Mouse (Mus musculus) megakaryocyte, embryonic 14.5 days (primary cell): ENCODE measurements at regions not wholly inside any gene's neighbourhood (a gene's known extent, or its start where the extent isn't known, plus 50 kb on each side); places are given as distances from the start of the nearest gene placed in this dataset.

ENCODE experiments used
- H3K27me3 ChIP-seq: replicated peaks from 2 replicates; pipeline ENCODE3; 2012; ENCODE audit warnings: inconsistent platforms
- H3K36me3 ChIP-seq: replicated peaks from 2 replicates; pipeline ENCODE3; 2012; ENCODE audit warnings: low read length, inconsistent platforms, mixed read lengths
- H3K4me1 ChIP-seq: 2 replicates; pipeline ENCODE4 v1.6.1; 2012; ENCODE audit warnings: inconsistent platforms
- H3K4me3 ChIP-seq: replicated peaks from 2 replicates; pipeline ENCODE3; 2012; ENCODE audit warnings: moderate library complexity, mild to moderate bottlenecking, inconsistent platforms
- H3K9me3 ChIP-seq: 2 replicates; pipeline ENCODE4 v1.6.1; 2012; ENCODE audit warnings: inconsistent platforms
- FLI1 ChIP-seq: IDR thresholded peaks from 2 replicates; pipeline ENCODE4 v1.6.1; 2012; ENCODE audit warnings: low read length, inconsistent platforms, mixed read lengths
- GATA1 ChIP-seq: IDR thresholded peaks from 3 replicates; pipeline ENCODE4 v1.6.1; 2012; ENCODE audit warnings: mixed read lengths, low read length, inconsistent platforms, borderline replicate concordance

DNA sequence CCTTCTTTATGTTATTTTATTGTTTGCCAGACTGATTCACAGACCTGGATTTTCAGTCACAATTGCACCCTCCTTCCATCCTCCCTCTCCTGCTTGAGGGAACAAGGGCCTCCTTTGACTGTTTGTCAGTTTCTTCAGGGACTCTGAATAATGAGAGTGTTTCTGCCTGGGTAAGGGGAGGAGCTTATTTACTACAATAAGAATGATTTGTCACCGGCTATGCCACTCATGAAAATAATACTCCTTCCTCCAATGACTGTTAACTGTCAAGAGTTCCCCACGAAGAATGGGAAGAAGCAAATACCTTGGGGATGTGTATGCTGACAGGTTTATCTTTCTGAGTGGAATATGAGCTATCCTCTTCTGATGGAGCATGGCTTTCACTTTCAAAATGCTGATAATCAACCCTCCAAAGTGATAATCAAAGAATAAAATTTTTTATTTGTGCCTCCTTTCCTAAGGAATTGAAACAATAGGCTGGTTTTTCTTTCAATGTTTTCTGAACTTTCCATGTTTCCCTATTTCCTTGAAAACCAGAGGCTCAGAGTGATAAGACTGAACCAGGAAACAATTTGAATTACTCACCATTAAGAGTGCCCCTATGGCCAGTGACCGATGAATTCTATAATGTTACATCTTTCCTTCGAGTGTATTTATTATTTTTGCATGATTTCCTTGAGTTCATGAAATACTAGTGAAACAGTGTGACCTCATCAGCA, 269.3 kb upstream of the Klf6 start:
- Histone ChIP-seq H3K4me1 (peaks cover 31% of the 10 kb centered on the region), H3K36me3 (peaks cover 2% of the 10 kb centered on the region), H3K9me3 (no peaks in the 10 kb centered on the region), H3K4me3 (peak overlapping the region; percentile 85), H3K27me3 (no peaks in the 10 kb centered on the region)
- TF ChIP-seq GATA1 (no peak), FLI1 (no peak)

DNA sequence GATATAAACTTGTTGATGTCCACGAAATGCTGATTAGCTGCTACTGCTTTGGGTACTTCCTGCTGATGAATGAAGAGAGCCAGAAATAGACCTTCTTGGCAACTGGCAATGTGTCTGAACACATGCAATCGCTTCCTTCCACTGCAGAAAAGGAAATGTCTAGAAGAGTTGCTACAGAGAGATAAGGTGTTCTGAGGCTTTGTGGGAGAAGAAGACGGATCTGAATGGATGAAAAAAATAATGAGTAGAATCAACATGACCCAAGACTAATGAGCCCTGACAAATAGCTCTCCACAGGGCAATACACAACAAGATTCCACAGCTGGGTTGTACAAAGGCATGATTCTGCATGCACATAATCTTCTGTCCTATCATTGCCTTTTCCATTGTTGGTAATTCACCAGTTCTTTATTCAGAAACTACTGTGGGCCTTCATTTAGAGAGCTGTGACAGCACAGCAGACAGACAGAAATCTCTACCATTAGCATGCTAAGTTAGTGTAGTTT, 268.7 kb upstream of the Klf6 start:
- no peaks in the 10 kb centered on the region for H3K9me3 ChIP-seq
- no peaks in the 10 kb centered on the region for H3K27me3 ChIP-seq
- peaks cover 31% of the 10 kb centered on the region for H3K4me1 ChIP-seq
- peak overlapping the region; percentile 85 for H3K4me3 ChIP-seq
- H3K36me3 ChIP-seq: peaks cover 2% of the 10 kb centered on the region
- TF ChIP-seq GATA1: peak; percentile 92; the same call in 2 of the 3 replicates
- TF ChIP-seq FLI1: peak; percentile 63; the same call in 1 of the 2 replicates

DNA sequence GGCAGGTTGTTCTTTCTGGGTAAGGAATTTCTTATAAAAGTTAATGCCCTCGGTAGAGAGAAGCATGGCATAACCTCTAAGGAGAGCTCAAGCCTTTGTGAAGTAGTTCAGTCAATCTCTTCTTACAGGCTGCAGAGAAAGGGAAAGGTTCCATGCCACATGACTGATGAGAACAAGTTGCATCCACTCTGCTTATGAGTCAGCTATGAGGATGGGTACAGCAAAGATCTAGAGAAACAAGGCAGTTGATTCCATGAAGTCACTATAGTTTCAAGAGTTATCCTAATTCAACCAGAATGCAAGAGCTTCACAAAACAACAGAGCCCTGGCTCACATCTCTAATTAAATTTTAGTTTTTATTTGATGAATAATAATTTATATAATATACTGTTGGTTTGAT, 259.6 kb upstream of the Klf6 start:
- Histone ChIP-seq H3K4me1 (peaks cover 39% of the 10 kb centered on the region), H3K9me3 (no peaks in the 10 kb centered on the region), H3K36me3 (no peaks in the 10 kb centered on the region), H3K4me3 (no peak overlapping the region), H3K27me3 (no peaks in the 10 kb centered on the region)
- TF ChIP-seq GATA1: no peak
- TF ChIP-seq FLI1: no peak

DNA sequence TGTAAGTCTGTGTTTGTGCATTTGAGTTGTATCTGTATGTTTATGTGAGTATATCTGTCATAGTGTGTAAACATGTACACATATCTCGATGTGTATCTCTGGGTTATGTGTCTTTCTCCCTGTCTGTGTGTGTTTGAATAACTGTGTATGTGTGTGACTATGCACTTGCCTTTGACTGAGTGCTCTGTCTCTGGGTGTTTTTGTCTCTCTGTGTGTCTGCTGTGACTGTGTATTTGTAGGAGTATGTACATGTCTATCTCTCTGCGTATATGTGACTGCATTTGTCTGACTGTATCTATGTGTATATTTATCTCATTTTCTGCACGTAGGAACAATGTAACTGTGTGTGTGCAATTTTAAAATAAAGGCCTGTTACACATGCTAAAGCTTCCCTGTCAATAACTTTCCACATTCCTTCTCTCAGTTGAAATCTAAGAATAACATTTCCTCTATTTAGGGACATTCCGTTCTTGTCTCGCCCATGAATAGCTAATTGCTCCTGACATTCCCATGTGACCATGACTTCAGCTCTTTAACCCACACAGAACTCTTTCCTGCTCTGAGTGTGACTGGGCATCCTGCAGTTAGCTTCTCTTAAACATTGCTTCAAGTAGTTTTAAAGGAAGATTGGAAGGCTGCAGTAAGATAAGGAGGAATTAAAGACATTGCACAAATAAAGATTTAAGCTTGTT, 257.2 kb upstream of the Klf6 start:
- Histone ChIP-seq H3K36me3 (no peaks in the 10 kb centered on the region), H3K4me1 (peaks cover 42% of the 10 kb centered on the region), H3K4me3 (no peak overlapping the region), H3K9me3 (no peaks in the 10 kb centered on the region), H3K27me3 (no peaks in the 10 kb centered on the region)
- no peak for TF ChIP-seq FLI1
- TF ChIP-seq GATA1: no peak

DNA sequence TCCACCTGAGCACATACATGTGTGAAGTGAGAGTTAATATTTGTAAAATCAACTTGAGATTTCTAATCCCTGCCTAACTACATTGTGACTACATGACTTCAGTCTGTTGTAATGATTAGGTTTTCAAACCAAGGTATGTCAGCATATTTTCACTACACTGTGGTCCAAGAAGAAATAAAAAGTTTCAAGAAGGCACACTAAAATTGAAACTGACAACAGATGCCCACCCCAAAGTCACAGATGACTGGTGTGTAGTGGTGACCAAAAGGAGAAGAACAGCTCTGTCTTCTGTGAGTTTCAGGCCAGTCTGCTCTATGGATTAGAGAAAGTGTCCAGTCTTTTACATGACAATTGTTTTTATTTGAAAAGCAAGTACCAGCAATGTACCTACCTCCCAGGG, 255.9 kb upstream of the Klf6 start:
- no peaks in the 10 kb centered on the region for H3K9me3 ChIP-seq
- H3K4me3 ChIP-seq: no peak overlapping the region
- H3K36me3 ChIP-seq: no peaks in the 10 kb centered on the region
- no peaks in the 10 kb centered on the region for H3K27me3 ChIP-seq
- H3K4me1 ChIP-seq: peaks cover 42% of the 10 kb centered on the region
- TF ChIP-seq GATA1: no peak
- no peak for TF ChIP-seq FLI1

DNA sequence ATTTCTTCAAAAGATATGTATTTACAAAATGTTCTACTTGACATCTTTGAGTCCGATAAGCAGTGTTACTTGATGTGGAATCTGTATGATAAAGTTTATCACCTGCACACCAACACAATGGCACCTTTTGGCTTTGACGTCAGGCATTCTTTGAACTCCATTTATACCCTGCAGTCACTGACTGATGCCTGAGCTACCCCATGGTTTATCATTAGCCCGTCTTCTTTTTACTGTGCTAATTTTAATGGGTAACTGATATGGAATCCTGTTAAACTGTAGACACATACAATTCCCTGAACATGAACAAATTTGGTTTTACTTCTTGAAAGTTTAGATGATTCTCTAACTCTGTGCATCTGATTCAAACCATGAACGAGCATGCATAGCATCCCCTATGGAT, 253.8 kb upstream of the Klf6 start:
- TF ChIP-seq FLI1: no peak
- no peak for TF ChIP-seq GATA1
- Histone ChIP-seq H3K27me3 (no peaks in the 10 kb centered on the region), H3K9me3 (no peaks in the 10 kb centered on the region; the same call in 1 of the 2 replicates), H3K36me3 (no peaks in the 10 kb centered on the region), H3K4me1 (peaks cover 41% of the 10 kb centered on the region), H3K4me3 (no peak overlapping the region)

DNA sequence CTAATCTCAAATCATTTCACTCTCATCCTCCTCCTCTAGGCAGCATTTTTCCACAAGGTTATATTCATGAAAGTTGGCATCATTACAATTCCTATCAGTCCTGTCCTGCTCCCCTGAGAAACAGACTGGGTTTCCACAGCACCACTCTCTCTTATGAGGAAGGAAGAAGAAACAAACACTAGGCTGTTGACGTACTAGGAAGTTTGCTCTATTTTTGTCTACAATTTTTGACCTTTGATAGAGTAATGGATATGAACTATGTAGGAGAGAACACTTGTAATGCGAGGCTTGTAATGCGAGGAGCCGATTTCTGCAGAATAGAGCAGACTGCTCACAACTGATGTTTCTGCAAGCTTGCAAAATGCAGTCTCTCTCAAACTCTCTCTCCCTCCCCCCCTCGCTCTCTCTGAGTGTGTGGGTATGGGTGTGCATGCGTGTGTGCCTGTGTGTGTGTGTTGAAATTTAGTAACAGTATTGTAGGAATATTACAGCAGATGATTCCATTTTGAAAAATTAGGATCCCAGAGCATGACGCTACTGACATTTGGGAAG, 247.0 kb upstream of the Klf6 start:
- Histone ChIP-seq H3K27me3 (no peaks in the 10 kb centered on the region), H3K4me1 (peaks cover 22% of the 10 kb centered on the region), H3K36me3 (no peaks in the 10 kb centered on the region), H3K9me3 (no peaks in the 10 kb centered on the region; the same call in 1 of the 2 replicates), H3K4me3 (no peak overlapping the region)
- TF ChIP-seq FLI1 (no peak), GATA1 (no peak)

DNA sequence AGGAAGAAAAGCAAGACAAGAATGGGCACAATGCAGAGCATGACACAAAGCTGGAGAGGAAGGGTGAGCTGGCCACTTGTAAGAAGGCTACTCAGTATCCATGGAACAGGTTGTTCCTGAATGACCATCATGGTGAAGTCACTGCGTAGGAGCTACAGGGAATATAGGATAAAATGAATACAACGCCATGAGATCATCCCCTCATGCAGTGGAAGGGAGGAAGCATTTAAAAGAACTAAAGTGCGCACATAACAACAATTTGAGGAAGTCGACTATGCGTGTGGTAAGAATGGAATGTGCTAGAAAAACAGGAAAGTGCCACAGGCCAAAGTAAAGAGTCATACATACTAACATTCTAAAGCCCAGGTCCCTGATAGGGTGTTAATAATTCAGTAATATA, 246.4 kb upstream of the Klf6 start:
- Histone ChIP-seq H3K4me1 (peaks cover 22% of the 10 kb centered on the region), H3K4me3 (peak overlapping the region; percentile 14), H3K9me3 (no peaks in the 10 kb centered on the region; the same call in 1 of the 2 replicates), H3K36me3 (no peaks in the 10 kb centered on the region), H3K27me3 (no peaks in the 10 kb centered on the region)
- no peak for TF ChIP-seq FLI1
- TF ChIP-seq GATA1: no peak

DNA sequence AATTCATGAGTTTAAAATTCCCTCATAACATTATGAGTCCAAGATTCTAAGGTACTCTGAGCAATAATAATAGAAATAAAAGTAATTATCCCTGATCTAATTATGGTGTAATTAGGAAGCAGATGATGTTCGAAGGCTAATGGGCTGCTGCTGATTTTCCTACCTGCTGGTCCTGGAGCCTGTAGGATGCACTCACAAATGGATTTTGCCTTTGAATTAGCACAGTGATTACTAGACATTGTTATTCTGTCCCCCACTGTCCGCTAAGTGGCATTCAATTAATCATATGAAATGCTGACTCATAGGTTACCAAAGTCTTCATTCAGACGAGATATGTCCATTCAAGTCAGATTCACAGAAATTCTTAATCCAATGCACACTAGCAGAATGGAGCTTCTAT, 246.0 kb upstream of the Klf6 start:
- Histone ChIP-seq H3K36me3 (no peaks in the 10 kb centered on the region), H3K27me3 (no peaks in the 10 kb centered on the region), H3K4me1 (peaks cover 22% of the 10 kb centered on the region), H3K4me3 (no peak overlapping the region), H3K9me3 (no peaks in the 10 kb centered on the region; the same call in 1 of the 2 replicates)
- TF ChIP-seq GATA1 (no peak), FLI1 (no peak)

DNA sequence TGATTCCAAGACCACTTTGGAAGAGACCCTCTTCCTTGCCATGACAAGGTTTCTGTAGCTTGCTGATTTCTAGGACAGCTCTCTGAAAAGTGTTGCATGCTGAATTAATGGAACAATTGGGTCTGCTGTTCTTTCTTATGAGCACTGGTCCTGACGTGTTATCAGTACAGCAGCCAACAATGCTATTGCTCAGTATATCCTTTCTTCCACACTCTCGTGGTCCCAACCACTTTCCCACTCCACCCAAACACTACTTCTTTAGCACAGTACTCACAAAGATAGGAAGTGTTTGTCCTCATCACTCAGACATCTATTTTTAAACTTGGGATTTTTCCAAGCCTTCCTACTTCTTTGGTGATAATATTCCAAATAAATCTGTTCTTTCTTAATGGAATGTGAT, 233.2 kb upstream of the Klf6 start:
- TF ChIP-seq GATA1 (no peak), FLI1 (no peak)
- no peaks in the 10 kb centered on the region for H3K27me3 ChIP-seq

More for the DNA sequence above, 233.2 kb upstream of the Klf6 start:
- peaks cover 15% of the 10 kb centered on the region for H3K4me1 ChIP-seq
- H3K36me3 ChIP-seq: no peaks in the 10 kb centered on the region
- H3K9me3 ChIP-seq: no peaks in the 10 kb centered on the region
- no peak overlapping the region for H3K4me3 ChIP-seq
